Comparison of ENCODE assay signal across 8 mouse cellular contexts in genomic region chr5:120811951-120812819, GRCm38 (mm10). TPM values are rescaled to one million over a fixed set of nuclear protein-coding genes. Genes with fewer than 3 reads are reported as not detected.
DNase-seq lines count a peak whose midpoint lies in the region; ATAC-seq and TF ChIP-seq lines count a peak whose summit lies in the region.

Oas1c (minus strand) TSS chr5:120812514.

- H3K9ac ChIP-seq in forebrain, embryonic 12.5 days, result peak within 1 kb of the TSS; percentile 22
- H3K9ac ChIP-seq in heart, postnatal 0 days (replicated peaks; ENCODE audit: low read depth, low read length), result peak within 1 kb of the TSS; percentile 65
- H3K9ac ChIP-seq in liver, embryonic 16.5 days (ENCODE audit: low read depth, low read length), result peak within 1 kb of the TSS; percentile 74
- H3K9ac ChIP-seq in neural tube, embryonic 13.5 days, result peak within 1 kb of the TSS; percentile 62

- peak within 1 kb of the TSS; percentile 65 for H3K4me3 ChIP-seq in E14TG2a.4 (replicated peaks; ENCODE audit: low read length)
- peak within 1 kb of the TSS; percentile 24 for H3K4me3 ChIP-seq in forebrain, embryonic 12.5 days (replicated peaks)
- peak within 1 kb of the TSS; percentile 66 for H3K4me3 ChIP-seq in heart, postnatal 0 days (ENCODE audit: low read depth, low read length)
- peak within 1 kb of the TSS; percentile 78 for H3K4me3 ChIP-seq in liver, embryonic 16.5 days (ENCODE audit: low read depth, low read length)
- H3K4me3 ChIP-seq in neural tube, embryonic 13.5 days, result peak within 1 kb of the TSS; percentile 28
- peak within 1 kb of the TSS; percentile 73 for H3K4me3 ChIP-seq in testis, adult 2 months (ENCODE audit: control insufficient read depth, low read depth, low read length)

- H3K4me1 ChIP-seq in E14TG2a.4 (replicated peaks; ENCODE audit: low read depth, low read length), result peaks cover 55% of the 10 kb centered on the region
- peaks cover 13% of the 10 kb centered on the region for H3K4me1 ChIP-seq in forebrain, embryonic 12.5 days
- H3K4me1 ChIP-seq in heart, postnatal 0 days (ENCODE audit: control insufficient read depth, insufficient read depth), result no peaks in the 10 kb centered on the region
- H3K4me1 ChIP-seq in liver, embryonic 16.5 days (ENCODE audit: control insufficient read depth, low read depth, low read length), result peaks cover 7% of the 10 kb centered on the region
- H3K4me1 ChIP-seq in neural tube, embryonic 13.5 days (replicated peaks), result peaks cover 9% of the 10 kb centered on the region
- H3K4me1 ChIP-seq in testis, adult 2 months (ENCODE audit: control insufficient read depth, insufficient read depth, low read length), result peaks cover 8% of the 10 kb centered on the region

- DNase-seq in c-Kit-positive CD71-positive TER-119-negative erythroid progenitor cells, embryonic 14.5 days (ENCODE audit: low read depth), result peak; percentile 82
- peak; percentile 82 for DNase-seq in heart, postnatal 0 days (ENCODE audit: low spot score)
- DNase-seq in kidney, postnatal 4 days, result peak; percentile 84 to 91

- H3K4me2 ChIP-seq in forebrain, embryonic 12.5 days, result peak within 1 kb of the TSS; percentile 48
- H3K4me2 ChIP-seq in heart, postnatal 0 days (ENCODE audit: low read depth, low read length), result peak within 1 kb of the TSS; percentile 63
- peak within 1 kb of the TSS; percentile 73 for H3K4me2 ChIP-seq in liver, embryonic 16.5 days (ENCODE audit: low read depth, low read length)
- peak within 1 kb of the TSS; percentile 53 for H3K4me2 ChIP-seq in neural tube, embryonic 13.5 days

- no peaks in the 10 kb centered on the region for H3K9me3 ChIP-seq in E14TG2a.4 (ENCODE audit: low read length)
- no peaks in the 10 kb centered on the region for H3K9me3 ChIP-seq in forebrain, embryonic 12.5 days
- no peaks in the 10 kb centered on the region for H3K9me3 ChIP-seq in heart, postnatal 0 days (replicated peaks; ENCODE audit: control insufficient read depth, low read length)
- no peaks in the 10 kb centered on the region for H3K9me3 ChIP-seq in liver, embryonic 16.5 days (replicated peaks; ENCODE audit: control insufficient read depth, low read length)
- no peaks in the 10 kb centered on the region for H3K9me3 ChIP-seq in neural tube, embryonic 13.5 days

- no peaks in the 10 kb centered on the region for H3K36me3 ChIP-seq in E14TG2a.4 (ENCODE audit: insufficient read depth, low read length)
- H3K36me3 ChIP-seq in forebrain, embryonic 12.5 days (replicated peaks), result no peaks in the 10 kb centered on the region
- H3K36me3 ChIP-seq in heart, postnatal 0 days (replicated peaks; ENCODE audit: control insufficient read depth, insufficient read depth, low read length), result no peaks in the 10 kb centered on the region; the same call in 1 of the 2 replicates
- H3K36me3 ChIP-seq in liver, embryonic 16.5 days (ENCODE audit: control insufficient read depth, insufficient read depth), result no peaks in the 10 kb centered on the region
- no peaks in the 10 kb centered on the region for H3K36me3 ChIP-seq in neural tube, embryonic 13.5 days
- no peaks in the 10 kb centered on the region for H3K36me3 ChIP-seq in testis, adult 2 months (ENCODE audit: control insufficient read depth, insufficient read depth, low read length)

- H3K27ac ChIP-seq in forebrain, embryonic 12.5 days, result peak within 1 kb of the TSS; percentile 46; the same call in 1 of the 2 replicates
- H3K27ac ChIP-seq in heart, postnatal 0 days (ENCODE audit: low read depth), result peak within 1 kb of the TSS; percentile 26; the same call in 1 of the 2 replicates
- no peak within 1 kb of the TSS for H3K27ac ChIP-seq in liver, embryonic 16.5 days (ENCODE audit: low read length)
- peak within 1 kb of the TSS; percentile 67 for H3K27ac ChIP-seq in neural tube, embryonic 13.5 days (replicated peaks)
- no peak within 1 kb of the TSS for H3K27ac ChIP-seq in testis, adult 2 months (ENCODE audit: control insufficient read depth, insufficient read depth, low read depth, low read length)

- no peak for TF ChIP-seq EP300 in heart, postnatal 0 days (IDR thresholded peaks at IDR 0.05; ENCODE audit: low read depth)

- 0 out of 2 replicates have a peak, but pooled peaks have one; percentile 41 for TF ChIP-seq POLR2A in testis, adult 2 months (IDR thresholded peaks at IDR 0.05; ENCODE audit: control insufficient read depth, low read depth, low read length)

- peaks cover 24% of the 10 kb centered on the region for H3K27me3 ChIP-seq in E14TG2a.4 (ENCODE audit: insufficient read depth, low read length)
- no peaks in the 10 kb centered on the region for H3K27me3 ChIP-seq in forebrain, embryonic 12.5 days
- no peaks in the 10 kb centered on the region for H3K27me3 ChIP-seq in heart, postnatal 0 days (ENCODE audit: control insufficient read depth, insufficient read depth, low read length)
- no peaks in the 10 kb centered on the region for H3K27me3 ChIP-seq in liver, embryonic 16.5 days (ENCODE audit: control insufficient read depth, insufficient read depth, low read depth, low read length)
- H3K27me3 ChIP-seq in neural tube, embryonic 13.5 days, result no peaks in the 10 kb centered on the region
- no peaks in the 10 kb centered on the region for H3K27me3 ChIP-seq in testis, adult 2 months (ENCODE audit: control insufficient read depth, insufficient read depth, low read length)

- WGBS in forebrain, embryonic 12.5 days, result 5% methylated on average over 18 of the region's 18 CpGs
- 5% methylated on average over 18 of the region's 18 CpGs for WGBS in heart, postnatal 0 days
- WGBS in liver, embryonic 16.5 days (ENCODE audit: insufficient replicate concordance), result 4% methylated on average over 18 of the region's 18 CpGs
- 6% methylated on average over 18 of the region's 18 CpGs for WGBS in neural tube, embryonic 13.5 days

- ATAC-seq in forebrain, embryonic 12.5 days (ENCODE audit: low FRiP score), result peak; percentile 68
- peak; percentile 92 for ATAC-seq in heart, postnatal 0 days (ENCODE audit: insufficient read depth, low read depth)
- ATAC-seq in liver, embryonic 16.5 days (ENCODE audit: low read depth), result peak; percentile 85
- peak; percentile 87 for ATAC-seq in neural tube, embryonic 13.5 days (ENCODE audit: low read depth)

- TF ChIP-seq CTCF in E14TG2a.4 (conservative IDR thresholded peaks at IDR 0.05; ENCODE audit: low read length), result no peak
- TF ChIP-seq CTCF in heart, postnatal 0 days (IDR thresholded peaks at IDR 0.05; ENCODE audit: low read depth), result no peak
- no peak for TF ChIP-seq CTCF in testis, adult 2 months (IDR thresholded peaks at IDR 0.05; ENCODE audit: control insufficient read depth, insufficient read depth, insufficient replicate concordance, low read depth, low read length)

RNA-seq across cellular contexts. Expression of gene Oas1c, which starts in this region (rescaled TPM):
- polyA plus RNA-seq in forebrain, embryonic 12.5 days (2016; fragmentation: Nextera tagmentation; extraction: Ambion mirVana), result 0.49 and 0.51 TPM in 2 replicates
- total RNA-seq in heart, postnatal 0 days (2014; rRNA removed; ENCODE audit: low replicate concordance), result 0.34 and 1.6 TPM in 2 replicates
- 0.83 and 0.92 TPM in 2 replicates for polyA plus RNA-seq in heart, postnatal 0 days (2015; fragmentation: Nextera tagmentation; extraction: Ambion mirVana)
- polyA plus RNA-seq in liver, embryonic 16.5 days (2015; fragmentation: Nextera tagmentation; extraction: Ambion mirVana), result 0.12 and 0.20 TPM in 2 replicates
- polyA plus RNA-seq in neural tube, embryonic 13.5 days (2015; fragmentation: Nextera tagmentation; extraction: Ambion mirVana), result 0.45 and 0.46 TPM in 2 replicates
- 0.09 and 0.32 TPM in 2 replicates for polyA plus RNA-seq in testis, adult 2 months (2012; rRNA removed)

Comparison
In these comparisons a context has a peak if more than half of its experiments do, and no peak if none do; other contexts are left out.
1. Peak in ATAC-seq, H3K4me3 ChIP-seq, H3K27ac ChIP-seq, H3K9ac ChIP-seq and H3K4me2 ChIP-seq in forebrain, embryonic 12.5 days; RNA of the gene not detected or under 1 TPM.
2. Peak in ATAC-seq, H3K4me3 ChIP-seq, H3K9ac ChIP-seq and H3K4me2 ChIP-seq in liver, embryonic 16.5 days; RNA of the gene not detected or under 1 TPM.
3. Peak in ATAC-seq, H3K4me3 ChIP-seq, H3K27ac ChIP-seq, H3K9ac ChIP-seq and H3K4me2 ChIP-seq in neural tube, embryonic 13.5 days; RNA of the gene not detected or under 1 TPM.
4. H3K4me3 ChIP-seq: peak in every context shown above with its lines; median percentile 78 in liver, embryonic 16.5 days; 73 in testis, adult 2 months; 66 in heart, postnatal 0 days; 65 in E14TG2a.4; 28 in neural tube, embryonic 13.5 days; 24 in forebrain, embryonic 12.5 days.
5. H3K9ac ChIP-seq: peak in every context shown above with its lines; median percentile 74 in liver, embryonic 16.5 days; 65 in heart, postnatal 0 days; 62 in neural tube, embryonic 13.5 days; 22 in forebrain, embryonic 12.5 days.